Mouse (Mus musculus) midbrain, embryonic 13.5 days (tissue): ENCODE data around the gene Myo10. TPM values are rescaled to one million over a fixed set of nuclear protein-coding genes. Genes with fewer than 3 reads are reported as not detected.

Experiments
- ATAC-seq: fragments of 200-750 bp; cut with Nextera tagmentation; 2 replicates; pipeline ENCODE4 v1.8.0; 2017; ENCODE audit warnings: mild to moderate bottlenecking, moderate TSS enrichment, moderate library complexity
- H3K27ac ChIP-seq: fragments of 300-500 bp; sonication (generic); 2 replicates; pipeline ENCODE4 v1.5.1; 2015; ENCODE audit warnings: inconsistent platforms, mild to moderate bottlenecking, moderate library complexity
- H3K27me3 ChIP-seq: fragments of 300-500 bp; sonication (generic); 2 replicates; pipeline ENCODE4 v1.6.1; 2015; ENCODE audit warnings: mild to moderate bottlenecking, inconsistent platforms
- H3K36me3 ChIP-seq: fragments of 300-500 bp; sonication (generic); 2 replicates; pipeline ENCODE4 v1.6.1; 2015; ENCODE audit warnings: mild to moderate bottlenecking, inconsistent platforms
- H3K4me1 ChIP-seq: fragments of 300-500 bp; sonication (generic); replicated peaks from 2 replicates; pipeline ENCODE4 v1.6.1; 2015; ENCODE audit warnings: inconsistent platforms
- H3K4me2 ChIP-seq: fragments of 300-500 bp; sonication (generic); replicated peaks from 2 replicates; pipeline ENCODE4 v1.6.1; 2015; ENCODE audit warnings: moderate library complexity, mild to moderate bottlenecking, inconsistent platforms
- H3K4me3 ChIP-seq: fragments of 300-500 bp; sonication (generic); replicated peaks from 2 replicates; pipeline ENCODE4 v1.5.1; 2015; ENCODE audit warnings: mild to moderate bottlenecking, inconsistent platforms
- H3K9ac ChIP-seq: fragments of 300-500 bp; sonication (generic); replicated peaks from 2 replicates; pipeline ENCODE4 v1.6.1; 2015; ENCODE audit warnings: mild to moderate bottlenecking, inconsistent platforms
- H3K9me3 ChIP-seq: fragments of 300-500 bp; sonication (generic); 2 replicates; pipeline ENCODE4 v1.6.1; 2016; ENCODE audit warnings: mild to moderate bottlenecking, inconsistent platforms
- WGBS: fragments of 180-500 bp; shearing (Covaris S2); methylation state at CpG from one replicate; pipeline ENCODE4 v1.1.7; 2015; 5-methylcytosine and 5-hydroxymethylcytosine counted together
- polyA plus RNA-seq: library from polyadenylated mRNA; unstranded; fragments of >200 nt; fragmentation: Nextera tagmentation; extraction: Ambion mirVana; gene quantifications from 2 replicates; pipeline ENCODE4 v1.2.1, GENCODE M21; 2015

Myo10 gene
- polyA plus RNA-seq, 1 experiment from 2014 or later: 42.9 TPM

- WGBS: 60% methylated on average over 13 of the region's 13 CpGs
- 0 out of 2 replicates have a peak overlapping the region, but pooled peaks have one; percentile 20 for H3K27ac ChIP-seq
- no peaks in the 10 kb centered on the region for H3K9me3 ChIP-seq
- no peak overlapping the region for H3K9ac ChIP-seq
- no peak overlapping the region for H3K4me3 ChIP-seq
- ATAC-seq: no peak
- no peaks in the 10 kb centered on the region for H3K36me3 ChIP-seq
- no peak overlapping the region for H3K4me2 ChIP-seq
- H3K4me1 ChIP-seq: peaks cover 25% of the 10 kb centered on the region
- peaks cover 1% of the 10 kb centered on the region; the same call in 1 of the 2 replicates for H3K27me3 ChIP-seq
Observed at GRCm38 (mm10) chr15:25682953-25683507, 60.7 kb downstream of the Myo10 start.

- H3K9ac ChIP-seq: no peak overlapping the region
- no peak for ATAC-seq
- WGBS: 92% methylated on average over 9 of the region's 9 CpGs
- no peak overlapping the region for H3K27ac ChIP-seq
- no peaks in the 10 kb centered on the region for H3K9me3 ChIP-seq
- H3K27me3 ChIP-seq: 0 out of 2 replicates have a peak, but pooled peaks cover 2% of the 10 kb centered on the region
- peaks cover 30% of the 10 kb centered on the region for H3K4me1 ChIP-seq
- no peak overlapping the region for H3K4me2 ChIP-seq
- H3K4me3 ChIP-seq: no peak overlapping the region
- H3K36me3 ChIP-seq: no peaks in the 10 kb centered on the region
Observed at GRCm38 (mm10) chr15:25685186-25685585, 62.9 kb downstream of the Myo10 start.

- H3K4me1 ChIP-seq: peaks cover 35% of the 10 kb centered on the region
- H3K4me2 ChIP-seq: no peak overlapping the region
- ATAC-seq: no peak
- H3K9ac ChIP-seq: no peak overlapping the region
- no peaks in the 10 kb centered on the region for H3K36me3 ChIP-seq
- no peak overlapping the region for H3K27ac ChIP-seq
- H3K27me3 ChIP-seq: peaks cover 2% of the 10 kb centered on the region; the same call in 1 of the 2 replicates
- no peaks in the 10 kb centered on the region for H3K9me3 ChIP-seq
- 57% methylated on average over 9 of the region's 9 CpGs for WGBS
- no peak overlapping the region for H3K4me3 ChIP-seq
Observed at GRCm38 (mm10) chr15:25688424-25689283, 66.3 kb downstream of the Myo10 start.

- Histone ChIP-seq H3K9ac (no peak overlapping the region), H3K9me3 (no peaks in the 10 kb centered on the region), H3K36me3 (no peaks in the 10 kb centered on the region), H3K4me1 (peaks cover 35% of the 10 kb centered on the region), H3K4me3 (no peak overlapping the region), H3K27me3 (peaks cover 2% of the 10 kb centered on the region; the same call in 1 of the 2 replicates), H3K27ac (peak overlapping the region; percentile 27), H3K4me2 (no peak overlapping the region)
- WGBS: 80% methylated on average over 8 of the region's 8 CpGs
- peak; percentile 51 for ATAC-seq
Observed at GRCm38 (mm10) chr15:25689477-25689876, 67.2 kb downstream of the Myo10 start.

GRCm38 (mm10) chr15:25690066-25690745 lies 67.9 kb downstream of the Myo10 start:
- peaks cover 2% of the 10 kb centered on the region; the same call in 1 of the 2 replicates for H3K27me3 ChIP-seq
- peaks cover 35% of the 10 kb centered on the region for H3K4me1 ChIP-seq
- H3K4me3 ChIP-seq: no peak overlapping the region
- ATAC-seq: peak; percentile 86
- H3K36me3 ChIP-seq: no peaks in the 10 kb centered on the region
- H3K4me2 ChIP-seq: no peak overlapping the region
- peak overlapping the region; percentile 27 for H3K27ac ChIP-seq
- H3K9ac ChIP-seq: no peak overlapping the region
- no peaks in the 10 kb centered on the region for H3K9me3 ChIP-seq
- 11% methylated on average over 15 of the region's 15 CpGs for WGBS

- Histone ChIP-seq H3K9ac (no peak overlapping the region), H3K27ac (no peak overlapping the region), H3K4me1 (peaks cover 35% of the 10 kb centered on the region), H3K4me2 (no peak overlapping the region), H3K4me3 (no peak overlapping the region), H3K36me3 (no peaks in the 10 kb centered on the region), H3K9me3 (no peaks in the 10 kb centered on the region), H3K27me3 (peaks cover 2% of the 10 kb centered on the region; the same call in 1 of the 2 replicates)
- no peak for ATAC-seq
- WGBS: 62% methylated on average over 4 of the region's 4 CpGs
Observed at GRCm38 (mm10) chr15:25690746-25691105, 68.4 kb downstream of the Myo10 start.

- no peak overlapping the region for H3K4me3 ChIP-seq
- no peak overlapping the region for H3K9ac ChIP-seq
- H3K4me1 ChIP-seq: peaks cover 35% of the 10 kb centered on the region
- H3K27ac ChIP-seq: no peak overlapping the region
- peaks cover 2% of the 10 kb centered on the region; the same call in 1 of the 2 replicates for H3K27me3 ChIP-seq
- 52% methylated on average over 21 of the region's 21 CpGs for WGBS
- no peaks in the 10 kb centered on the region for H3K9me3 ChIP-seq
- H3K36me3 ChIP-seq: no peaks in the 10 kb centered on the region
- ATAC-seq: no peak
- H3K4me2 ChIP-seq: no peak overlapping the region
Observed at GRCm38 (mm10) chr15:25692254-25692950, 70.1 kb downstream of the Myo10 start.

- Histone ChIP-seq H3K4me3 (no peak overlapping the region), H3K4me2 (no peak overlapping the region), H3K27ac (no peak overlapping the region), H3K9me3 (no peaks in the 10 kb centered on the region), H3K9ac (no peak overlapping the region), H3K4me1 (peaks cover 29% of the 10 kb centered on the region), H3K36me3 (no peaks in the 10 kb centered on the region), H3K27me3 (no peaks in the 10 kb centered on the region; the same call in 1 of the 2 replicates)
- no peak for ATAC-seq
- 89% methylated on average over 11 of the region's 11 CpGs for WGBS
Observed at GRCm38 (mm10) chr15:25693708-25694107, 71.4 kb downstream of the Myo10 start.

GRCm38 (mm10) chr15:25694749-25695148 lies 72.4 kb downstream of the Myo10 start:
- 96% methylated on average over 4 of the region's 4 CpGs for WGBS
- ATAC-seq: no peak
- H3K9ac ChIP-seq: no peak overlapping the region
- no peaks in the 10 kb centered on the region; the same call in 1 of the 2 replicates for H3K27me3 ChIP-seq
- no peak overlapping the region for H3K27ac ChIP-seq
- peaks cover 19% of the 10 kb centered on the region for H3K4me1 ChIP-seq
- no peaks in the 10 kb centered on the region for H3K9me3 ChIP-seq
- no peaks in the 10 kb centered on the region for H3K36me3 ChIP-seq
- H3K4me2 ChIP-seq: no peak overlapping the region
- H3K4me3 ChIP-seq: no peak overlapping the region

GRCm38 (mm10) chr15:25695253-25695652 lies 72.9 kb downstream of the Myo10 start:
- Histone ChIP-seq H3K27me3 (no peaks in the 10 kb centered on the region; the same call in 1 of the 2 replicates), H3K9me3 (no peaks in the 10 kb centered on the region), H3K36me3 (no peaks in the 10 kb centered on the region), H3K4me1 (peaks cover 14% of the 10 kb centered on the region), H3K27ac (no peak overlapping the region), H3K4me2 (no peak overlapping the region), H3K9ac (no peak overlapping the region), H3K4me3 (no peak overlapping the region)
- ATAC-seq: no peak
- 96% methylated on average over 3 of the region's 3 CpGs for WGBS

GRCm38 (mm10) chr15:25695883-25696282 lies 73.6 kb downstream of the Myo10 start:
- H3K4me3 ChIP-seq: no peak overlapping the region

More at GRCm38 (mm10) chr15:25695883-25696282, 73.6 kb downstream of the Myo10 start:
- Histone ChIP-seq H3K27me3 (no peaks in the 10 kb centered on the region; the same call in 1 of the 2 replicates), H3K9me3 (no peaks in the 10 kb centered on the region), H3K9ac (no peak overlapping the region), H3K4me2 (no peak overlapping the region), H3K36me3 (no peaks in the 10 kb centered on the region), H3K27ac (no peak overlapping the region), H3K4me1 (peaks cover 8% of the 10 kb centered on the region; the same call in 1 of the 2 replicates)
- no peak for ATAC-seq
- 92% methylated on average over 7 of the region's 7 CpGs for WGBS
